Mouse (Mus musculus) left cerebral cortex, postnatal 36 days (tissue): ENCODE results near the gene Gal3st4. TPM values are rescaled to one million over a fixed set of nuclear protein-coding genes. Genes with fewer than 3 reads are reported as not detected.
"Not testable (repeated sequence)": the region's sequence is repeated elsewhere in the genome, so short reads cannot be mapped to it uniquely, and the experiment has no call there.

Experiments
- DNase-seq, 2 experiments: peaks; one replicate each; pipeline ENCODE4 v3.0.0; 2021 to 2022; ENCODE audit warnings: low spot score in 2 of 2, mixed read lengths in 1 of 2
- intact Hi-C: fragments of 180-260 bp; cut with DNase I; formaldehyde crosslinking; loops from one replicate; pipeline ENCODE4 v1.15.1; 2025
- total RNA-seq, 2 experiments: library from RNA; stranded (reverse); gene quantifications; 2 replicates each; pipeline ENCODE4 v1.2.3; 2021

The Gal3st4 gene
- total RNA-seq, 2 experiments from 2014 or later: 2.3 to 3.2 TPM

DNA sequence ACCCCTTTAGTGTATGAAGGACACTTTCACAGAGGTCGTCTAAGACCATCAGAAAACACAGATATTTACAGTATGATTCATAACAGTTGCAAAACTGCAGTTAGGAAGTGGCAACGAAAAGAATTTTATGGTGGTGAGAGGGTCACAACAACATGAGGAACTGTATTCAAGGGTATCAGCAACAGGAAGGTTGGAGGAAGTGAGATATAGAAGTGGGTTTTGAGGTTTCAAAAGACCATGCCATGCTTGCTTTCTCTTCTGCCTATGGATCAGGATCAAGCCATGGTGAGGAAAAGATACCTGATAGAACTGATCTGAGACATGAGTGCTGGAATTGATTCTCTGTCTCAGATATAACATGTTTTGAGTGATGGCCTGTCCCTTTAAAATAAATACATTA, 45.3 kb downstream of the Gal3st4 start:
- intact Hi-C loops: no loop called here
- no peak for DNase-seq

DNA sequence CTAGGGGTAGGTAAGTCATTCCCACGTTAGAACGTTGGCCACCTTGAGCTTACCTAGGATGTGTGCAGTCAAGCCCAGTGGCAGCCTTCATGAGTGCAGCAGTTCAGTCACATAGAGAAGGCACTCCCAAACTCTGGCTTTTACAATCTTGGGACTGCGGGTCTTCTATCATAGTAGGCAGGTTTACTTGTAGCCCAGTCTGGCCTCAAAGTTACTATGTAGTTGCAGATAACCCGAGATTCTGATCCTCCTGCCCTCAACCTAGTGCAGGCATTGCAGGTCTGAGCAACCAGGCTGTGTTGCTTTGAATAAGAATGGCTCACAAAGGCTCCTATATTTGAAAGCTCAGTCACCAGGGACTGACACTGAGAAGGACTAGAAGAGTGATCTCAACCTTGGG, 46.1 kb downstream of the Gal3st4 start:
- intact Hi-C loops: no loop called here

GRCm38 (mm10) chr5:138225700-138226099, 46.9 kb downstream of the Gal3st4 start, which contains the start of gene Nxpe5:
Nxpe5 (plus strand) TSS chr5:138225898.
- no peak for DNase-seq
- intact Hi-C loops: no loop called here

More for the DNA sequence above, 46.1 kb downstream of the Gal3st4 start:
- no peak for DNase-seq

GRCm38 (mm10) chr5:138223287-138223686, 49.4 kb downstream of the Gal3st4 start:
- intact Hi-C loops: no loop called here
- DNase-seq: no peak

DNA sequence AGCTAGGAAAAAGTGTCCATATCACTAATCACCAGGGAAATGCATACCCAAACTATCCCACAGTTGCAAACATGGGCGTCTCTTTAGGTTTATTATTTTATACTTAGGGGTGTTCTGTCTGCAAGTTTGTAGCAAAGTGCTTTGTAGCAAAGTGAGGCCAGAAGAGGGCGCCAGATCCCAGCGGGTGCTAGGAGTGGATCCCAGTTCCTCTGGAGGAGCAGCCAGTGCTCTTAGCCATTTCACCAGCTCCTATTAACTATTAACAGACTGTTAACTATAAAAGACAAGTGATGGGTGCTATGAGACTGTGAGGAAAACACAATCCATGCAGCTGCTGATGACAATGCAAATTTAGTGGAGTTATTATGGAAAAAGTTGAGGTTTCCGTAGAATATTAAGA, 50.5 kb downstream of the Gal3st4 start:
- intact Hi-C loops: no loop called here
- peak; percentile 76 for DNase-seq

GRCm38 (mm10) chr5:138219864-138220263, 52.8 kb downstream of the Gal3st4 start:
- no peak for DNase-seq
- intact Hi-C loops: no loop called here

- DNase-seq, intact Hi-C loops: not testable (repeated sequence)
These were observed 56.0 kb downstream of the Gal3st4 start for GRCm38 (mm10) chr5:138216632-138217031.

Other genes starting within 250 kb of the Gal3st4 start
- gene Smok3c, start 219.6 kb downstream of the Gal3st4 start, total RNA-seq: not detected
- gene Zkscan1, start 187.8 kb downstream of the Gal3st4 start, total RNA-seq: 10 to 100 TPM; 39.9 to 40.2 TPM
- 10 to 100 TPM; 16.1 to 16.4 TPM for gene Zscan21, start 155.9 kb downstream of the Gal3st4 start, total RNA-seq
- gene Zfp113, start 117.1 kb downstream of the Gal3st4 start, total RNA-seq: 10 to 100 TPM; 12.3 to 16.2 TPM
- 100 to 1,000 TPM; 122 to 137 TPM for gene Cops6, start 111.8 kb downstream of the Gal3st4 start, total RNA-seq
- 10 to 100 TPM; 20.1 to 26.6 TPM for gene Ap4m1, start 100.8 kb downstream of the Gal3st4 start, total RNA-seq
- 10 to 100 TPM; 14.3 to 15.3 TPM for gene Mcm7, start 100.4 kb downstream of the Gal3st4 start, total RNA-seq
- 10 to 100 TPM; 36.1 to 41.1 TPM for gene Taf6, start 85.4 kb downstream of the Gal3st4 start, total RNA-seq
- 10 to 100 TPM; 14.5 to 18.0 TPM for gene Cnpy4, start 85.4 kb downstream of the Gal3st4 start, total RNA-seq
- gene Mblac1, start 78.5 kb downstream of the Gal3st4 start, total RNA-seq: 10 to 100 TPM in 1 of 2 experiments, 1 to 10 TPM in 1; 8.7 to 11.6 TPM
- not detected for gene Nxpe5, start 46.9 kb downstream of the Gal3st4 start, total RNA-seq
- gene Lamtor4, start 17.4 kb downstream of the Gal3st4 start, total RNA-seq: 10 to 100 TPM; 53.4 to 54.3 TPM
- gene BC037034, start 8.8 kb downstream of the Gal3st4 start, total RNA-seq: 10 to 100 TPM; 59.2 to 68.2 TPM
- not detected for gene Gm43720, start 7.1 kb upstream of the Gal3st4 start, total RNA-seq
- 1 to 10 TPM; 1.5 to 2.6 TPM for gene Gpc2, start 7.2 kb upstream of the Gal3st4 start, total RNA-seq
- gene Stag3, start 7.4 kb upstream of the Gal3st4 start, total RNA-seq: under 1 TPM; 0.62 to 0.77 TPM
- not detected for gene Pvrig, start 69.1 kb upstream of the Gal3st4 start, total RNA-seq
- gene Zfp157, start 168.6 kb upstream of the Gal3st4 start, total RNA-seq: 10 to 100 TPM; 18.6 to 28.1 TPM